25 mouse cellular contexts compared by ENCODE assay signal in genomic region chr7:127223515-127224478, GRCm38 (mm10). TPM values are rescaled to one million over a fixed set of nuclear protein-coding genes. Genes with fewer than 3 reads are reported as not detected.
A peak's percentile ranks its signal among the peaks of the same experiment; 100 is the strongest.
DNase-seq lines count a peak whose midpoint lies in the region; ATAC-seq and TF ChIP-seq lines count a peak whose summit lies in the region.
"Had no signal": no experiment of that assay in that cellular context is flagged by ENCODE, and none has a peak within 500 bp of the region (broad histone marks: within the 10 kb centered on the region; RNA-seq: fewer than 3 reads in every experiment).

No protein-coding gene starts in this region.

- H3K4me1 ChIP-seq in ES-Bruce4 (ENCODE audit: control insufficient read depth, insufficient read depth, low read length) (peaks cover 7% of the 10 kb centered on the region), ES-E14 (ENCODE audit: control insufficient read depth in 2 of 2, insufficient read depth in 2 of 2, low read length in 2 of 2, poor library complexity in 1 of 2) (peaks cover 7 to 16% of the 10 kb centered on the region in 2 experiments; a peak in 3 of 4 replicates)
- H3K4me1 ChIP-seq in liver, postnatal 0 days (ENCODE audit: insufficient read depth), result peaks cover 37% of the 10 kb centered on the region
- no peaks in the 10 kb centered on the region for H3K4me1 ChIP-seq in forebrain, embryonic 13.5 days
- H3K4me1 ChIP-seq: embryonic facial prominence, embryonic 12.5 days; forebrain, embryonic 15.5 days; hindbrain, embryonic 12.5 days; limb, embryonic 13.5 days; midbrain, embryonic 13.5 days had no signal

- TF ChIP-seq CTCF in ES-Bruce4 (IDR thresholded peaks at IDR 0.05; ENCODE audit: low read depth, low read length), result no peak
- no peak for TF ChIP-seq CTCF in liver, postnatal 0 days (IDR thresholded peaks at IDR 0.05; ENCODE audit: low read depth)

- ATAC-seq in erythroid progenitor cell, adult 5-6 weeks (replicated peaks; ENCODE audit: low FRiP score, poor library complexity, severe bottlenecking), result peak; percentile 68
- peak; percentile 60 for ATAC-seq in liver, postnatal 0 days
- ATAC-seq in forebrain, embryonic 13.5 days, result no peak
- ATAC-seq: forebrain, embryonic 15.5 days; intestine, postnatal 0 days; midbrain, embryonic 13.5 days had no signal

- H3K27me3 ChIP-seq in ES-Bruce4 (ENCODE audit: control insufficient read depth, insufficient read depth, low read length, poor library complexity, severe bottlenecking), result no peaks in the 10 kb centered on the region
- H3K27me3 ChIP-seq in liver, postnatal 0 days (ENCODE audit: insufficient read depth, low read length), result no peaks in the 10 kb centered on the region
- H3K27me3 ChIP-seq in forebrain, embryonic 13.5 days, result no peaks in the 10 kb centered on the region
- H3K27me3 ChIP-seq: embryonic facial prominence, embryonic 12.5 days; forebrain, embryonic 15.5 days; hindbrain, embryonic 12.5 days; limb, embryonic 13.5 days; megakaryocyte, embryonic 14.5 days; midbrain, embryonic 13.5 days had no signal

- WGBS in liver, postnatal 0 days (ENCODE audit: insufficient replicate concordance), result 74% methylated on average over 6 of the region's 6 CpGs
- 90% methylated on average over 6 of the region's 6 CpGs for WGBS in forebrain, embryonic 13.5 days

- H3K36me3 ChIP-seq in ES-Bruce4 (ENCODE audit: control insufficient read depth, insufficient read depth, low read length, poor library complexity, severe bottlenecking) (no peaks in the 10 kb centered on the region), ES-E14 (ENCODE audit: control insufficient read depth, insufficient read depth, low read length, poor library complexity, severe bottlenecking) (peaks cover 2% of the 10 kb centered on the region; the same call in 1 of the 2 replicates)
- H3K36me3 ChIP-seq in liver, postnatal 0 days (replicated peaks; ENCODE audit: insufficient read depth, low read length), result no peaks in the 10 kb centered on the region
- H3K36me3 ChIP-seq in forebrain, embryonic 13.5 days (ENCODE audit: poor library complexity, severe bottlenecking), result peaks cover 8% of the 10 kb centered on the region; the same call in 1 of the 2 replicates
- H3K36me3 ChIP-seq: forebrain, embryonic 15.5 days had no signal

- no peaks in the 10 kb centered on the region for H3K9me3 ChIP-seq in ES-Bruce4 (replicated peaks; ENCODE audit: control insufficient read depth, insufficient read depth, low read length, poor library complexity, severe bottlenecking)
- H3K9me3 ChIP-seq in ES-E14 (ENCODE audit: control insufficient read depth, insufficient read depth, low read depth, low read length), result no peaks in the 10 kb centered on the region
- H3K9me3 ChIP-seq in liver, postnatal 0 days (ENCODE audit: low read length), result no peaks in the 10 kb centered on the region
- no peaks in the 10 kb centered on the region for H3K9me3 ChIP-seq in forebrain, embryonic 13.5 days (replicated peaks)
- H3K9me3 ChIP-seq: forebrain, embryonic 15.5 days; hindbrain, embryonic 12.5 days; limb, embryonic 13.5 days; midbrain, embryonic 13.5 days had no signal

- no peak for TF ChIP-seq POLR2A in ES-Bruce4 (IDR thresholded peaks at IDR 0.05; ENCODE audit: insufficient read depth, low read length)

- peak overlapping the region; percentile 12; the same call in 1 of the 2 replicates for H3K4me3 ChIP-seq in ES-Bruce4 (ENCODE audit: low read depth, low read length)
- H3K4me3 ChIP-seq in ES-E14 (ENCODE audit: insufficient read depth in 1 of 2, low read depth in 1 of 2, low read length in 2 of 2, poor library complexity in 1 of 2, severe bottlenecking in 1 of 2), result no peak overlapping the region; a peak in 2 of 4 replicates
- H3K4me3 ChIP-seq in liver, postnatal 0 days (ENCODE audit: low read depth, low read length), result no peak overlapping the region
- no peak overlapping the region for H3K4me3 ChIP-seq in forebrain, embryonic 13.5 days
- H3K4me3 ChIP-seq: embryonic facial prominence, embryonic 12.5 days; forebrain, embryonic 15.5 days; hindbrain, embryonic 12.5 days; limb, embryonic 13.5 days; megakaryocyte, embryonic 14.5 days; midbrain, embryonic 13.5 days had no signal

- peak overlapping the region; percentile 99 for H3K27ac ChIP-seq in ES-Bruce4 (ENCODE audit: insufficient read depth, low read length)
- peak overlapping the region; percentile 86 for H3K27ac ChIP-seq in ES-E14 (ENCODE audit: insufficient read depth, low read depth, low read length, poor library complexity, severe bottlenecking)
- peak overlapping the region; percentile 64 for H3K27ac ChIP-seq in liver, postnatal 0 days (ENCODE audit: low read depth)
- H3K27ac ChIP-seq in forebrain, embryonic 13.5 days, result no peak overlapping the region
- H3K27ac ChIP-seq: embryonic facial prominence, embryonic 12.5 days; forebrain, embryonic 15.5 days; hindbrain, embryonic 12.5 days; limb, embryonic 13.5 days; midbrain, embryonic 13.5 days had no signal

- no peak for DNase-seq in ES-E14 (ENCODE audit: low read depth, low spot score)
- DNase-seq in liver, postnatal 0 days, result no peak
- no peak for DNase-seq in cerebellum, postnatal 10 days
- DNase-seq in spleen, postnatal 10 days (ENCODE audit: low spot score in 2 of 2), result no peak
- DNase-seq: adrenal gland, adult 2 months; cerebellum, adult 18-20 months; cerebellum, postnatal 25 days; gastrocnemius, postnatal 10 days; heart, postnatal 10 days; kidney, postnatal 25 days; layer of hippocampus, postnatal 36 days; lung, embryonic 14.5 days; right cerebral cortex, postnatal 14 days; thymus, adult 2 months had no signal

- TF ChIP-seq EP300 in ES-Bruce4 (IDR thresholded peaks at IDR 0.05; ENCODE audit: insufficient read depth, low read depth, low read length), result peak; percentile 70; the same call in 1 of the 2 replicates
- TF ChIP-seq EP300 in liver, postnatal 0 days (IDR thresholded peaks at IDR 0.05; ENCODE audit: low read depth), result peak; percentile 53; the same call in 1 of the 2 replicates

- H3K9ac ChIP-seq in ES-Bruce4 (ENCODE audit: low read depth, poor library complexity, severe bottlenecking), result peak overlapping the region; percentile 52
- peak overlapping the region; percentile 57 for H3K9ac ChIP-seq in ES-E14 (ENCODE audit: insufficient read depth, low read depth, low read length, poor library complexity, severe bottlenecking)
- H3K9ac ChIP-seq in liver, postnatal 0 days (replicated peaks), result no peak overlapping the region
- H3K9ac ChIP-seq in forebrain, embryonic 13.5 days, result no peak overlapping the region
- H3K9ac ChIP-seq: embryonic facial prominence, embryonic 12.5 days; forebrain, embryonic 15.5 days; hindbrain, embryonic 12.5 days; limb, embryonic 13.5 days; lung, embryonic 14.5 days; midbrain, embryonic 13.5 days had no signal

- in situ Hi-C loops in ES-E14 (cut with MboI; ENCODE audit: low sequenced_read_pairs in 2 of 2, unreplicated experiment in 2 of 2), result no loop called here

- H3K4me2 ChIP-seq in liver, postnatal 0 days (ENCODE audit: low read depth, low read length), result no peak overlapping the region; the same call in 1 of the 2 replicates
- H3K4me2 ChIP-seq in forebrain, embryonic 13.5 days, result no peak overlapping the region
- H3K4me2 ChIP-seq: embryonic facial prominence, embryonic 12.5 days; forebrain, embryonic 15.5 days; heart, embryonic 11.5 days; hindbrain, embryonic 12.5 days; limb, embryonic 13.5 days; lung, embryonic 14.5 days; midbrain, embryonic 13.5 days had no signal

RNA-seq across cellular contexts. Expression of gene Zfp553, which starts 9.1 kb away (rescaled TPM):
- 52.1 and 57.0 TPM in 2 replicates for polyA plus RNA-seq in ES-Bruce4 (2011; ENCODE audit: insufficient read depth, insufficient read length, low read depth, missing spikeins)
- total RNA-seq in ES-E14 (2012; rRNA removed), result 55.2 and 64.7 TPM in 2 replicates
- total RNA-seq in erythroid progenitor cell, adult 5-6 weeks (2015; ENCODE audit: low replicate concordance), result 2.5 and 2.9 TPM in 2 replicates
- total RNA-seq in erythroid progenitor cell, adult 5-6 weeks (2017; ENCODE audit: low replicate concordance), result 0.77 and 10.0 TPM in 2 replicates
- polyA plus RNA-seq in liver, postnatal 0 days (2015; fragmentation: Nextera tagmentation; extraction: Ambion mirVana), result 4.0 and 5.3 TPM in 2 replicates
- polyA plus RNA-seq in forebrain, embryonic 13.5 days (2015; fragmentation: Nextera tagmentation; extraction: Ambion mirVana), result 68.9 and 73.1 TPM in 2 replicates

RNA-seq across cellular contexts. Expression of gene Sept1, which starts 9.1 kb away (rescaled TPM):
- 210 and 229 TPM in 2 replicates for polyA plus RNA-seq in ES-Bruce4 (2011; ENCODE audit: insufficient read depth, insufficient read length, low read depth, missing spikeins)
- 85.8 and 128 TPM in 2 replicates for total RNA-seq in ES-E14 (2012; rRNA removed)
- total RNA-seq in erythroid progenitor cell, adult 5-6 weeks (2015; ENCODE audit: low replicate concordance), result 36.0 and 65.2 TPM in 2 replicates
- total RNA-seq in erythroid progenitor cell, adult 5-6 weeks (2017; ENCODE audit: low replicate concordance), result 24.0 and 44.4 TPM in 2 replicates
- 16.7 and 17.3 TPM in 2 replicates for polyA plus RNA-seq in liver, postnatal 0 days (2015; fragmentation: Nextera tagmentation; extraction: Ambion mirVana)
- 31.8 and 33.4 TPM in 2 replicates for polyA plus RNA-seq in forebrain, embryonic 13.5 days (2015; fragmentation: Nextera tagmentation; extraction: Ambion mirVana)

RNA-seq across cellular contexts. Expression of gene Mylpf, which starts 15.1 kb away (rescaled TPM):
- 278 and 351 TPM in 2 replicates for polyA plus RNA-seq in ES-Bruce4 (2011; ENCODE audit: insufficient read depth, insufficient read length, low read depth, missing spikeins)
- 322 and 498 TPM in 2 replicates for total RNA-seq in ES-E14 (2012; rRNA removed)
- 24.3 and 28.1 TPM in 2 replicates for total RNA-seq in erythroid progenitor cell, adult 5-6 weeks (2015; ENCODE audit: low replicate concordance)
- 25.7 and 48.9 TPM in 2 replicates for total RNA-seq in erythroid progenitor cell, adult 5-6 weeks (2017; ENCODE audit: low replicate concordance)
- 19.7 and 94.3 TPM in 2 replicates for polyA plus RNA-seq in liver, postnatal 0 days (2015; fragmentation: Nextera tagmentation; extraction: Ambion mirVana)
- polyA plus RNA-seq in forebrain, embryonic 13.5 days (2015; fragmentation: Nextera tagmentation; extraction: Ambion mirVana), result 9.0 and 9.8 TPM in 2 replicates
- polyA plus RNA-seq: adrenal gland, adult 2 months had no signal

RNA-seq across cellular contexts. Expression of gene Tbc1d10b, which starts 15.5 kb away (rescaled TPM):
- 42.8 and 55.5 TPM in 2 replicates for polyA plus RNA-seq in ES-Bruce4 (2011; ENCODE audit: insufficient read depth, insufficient read length, low read depth, missing spikeins)
- total RNA-seq in ES-E14 (2012; rRNA removed), result 63.3 and 67.0 TPM in 2 replicates
- 25.6 and 36.4 TPM in 2 replicates for total RNA-seq in erythroid progenitor cell, adult 5-6 weeks (2015; ENCODE audit: low replicate concordance)
- 85.3 and 173 TPM in 2 replicates for total RNA-seq in erythroid progenitor cell, adult 5-6 weeks (2017; ENCODE audit: low replicate concordance)
- polyA plus RNA-seq in liver, postnatal 0 days (2015; fragmentation: Nextera tagmentation; extraction: Ambion mirVana), result 8.3 and 8.6 TPM in 2 replicates
- polyA plus RNA-seq in forebrain, embryonic 13.5 days (2015; fragmentation: Nextera tagmentation; extraction: Ambion mirVana), result 24.9 and 27.3 TPM in 2 replicates

RNA-seq across cellular contexts. Expression of gene Zfp771, which starts 20.3 kb away (rescaled TPM):
- polyA plus RNA-seq in ES-Bruce4 (2011; ENCODE audit: insufficient read depth, insufficient read length, low read depth, missing spikeins), result 8.2 and 8.7 TPM in 2 replicates
- 18.7 and 21.6 TPM in 2 replicates for total RNA-seq in ES-E14 (2012; rRNA removed)
- total RNA-seq in erythroid progenitor cell, adult 5-6 weeks (2015; ENCODE audit: low replicate concordance), result 4.0 TPM in 1 of 2 replicates, not detected in the other
- 0.26 TPM in 1 of 2 replicates, not detected in the other for total RNA-seq in erythroid progenitor cell, adult 5-6 weeks (2017; ENCODE audit: low replicate concordance)
- polyA plus RNA-seq in liver, postnatal 0 days (2015; fragmentation: Nextera tagmentation; extraction: Ambion mirVana), result 15.5 and 17.8 TPM in 2 replicates
- polyA plus RNA-seq in forebrain, embryonic 13.5 days (2015; fragmentation: Nextera tagmentation; extraction: Ambion mirVana), result 53.9 and 54.2 TPM in 2 replicates

Comparison
In these comparisons a context has a peak if more than half of its experiments do, and no peak if none do; other contexts are left out.
1. H3K9ac ChIP-seq: peak in ES-Bruce4 (single experiment) and ES-E14 (single experiment); none in liver, postnatal 0 days (single experiment) and forebrain, embryonic 13.5 days (single experiment).